Mouse (Mus musculus) cerebellum, adult 18-20 months (tissue): ENCODE measurements at regions not wholly inside any gene's neighbourhood (a gene's known extent, or its start where the extent isn't known, plus 50 kb on each side); places are given as distances from the start of the nearest gene placed in this dataset.
"Not testable (repeated sequence)": the region's sequence is repeated elsewhere in the genome, so short reads cannot be mapped to it uniquely, and the experiment has no call there.

Experiments
- DNase-seq, 2 experiments: peaks; one replicate each; pipeline ENCODE4 v3.0.0; 2021

DNA sequence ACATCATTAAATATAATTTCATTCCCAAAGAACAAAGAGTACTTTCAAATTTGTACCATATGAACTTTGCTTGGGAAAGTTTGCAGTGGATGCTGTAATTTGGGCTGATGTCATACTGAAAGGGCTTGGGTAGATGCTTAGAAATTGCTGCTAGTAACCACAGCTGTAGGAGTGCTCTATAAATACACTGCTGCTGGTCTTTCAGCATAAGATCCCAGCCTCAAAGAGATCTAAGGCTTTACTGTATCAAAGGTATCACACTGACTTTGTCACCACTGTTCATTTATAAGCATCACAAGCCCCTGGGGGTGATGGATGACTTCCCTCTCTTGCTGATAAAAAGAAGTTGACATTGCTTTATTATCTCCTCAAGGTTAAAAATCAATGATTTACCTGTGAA lies 497.2 kb downstream of the Pla2g4a start:
- DNase-seq, result no peak

DNA sequence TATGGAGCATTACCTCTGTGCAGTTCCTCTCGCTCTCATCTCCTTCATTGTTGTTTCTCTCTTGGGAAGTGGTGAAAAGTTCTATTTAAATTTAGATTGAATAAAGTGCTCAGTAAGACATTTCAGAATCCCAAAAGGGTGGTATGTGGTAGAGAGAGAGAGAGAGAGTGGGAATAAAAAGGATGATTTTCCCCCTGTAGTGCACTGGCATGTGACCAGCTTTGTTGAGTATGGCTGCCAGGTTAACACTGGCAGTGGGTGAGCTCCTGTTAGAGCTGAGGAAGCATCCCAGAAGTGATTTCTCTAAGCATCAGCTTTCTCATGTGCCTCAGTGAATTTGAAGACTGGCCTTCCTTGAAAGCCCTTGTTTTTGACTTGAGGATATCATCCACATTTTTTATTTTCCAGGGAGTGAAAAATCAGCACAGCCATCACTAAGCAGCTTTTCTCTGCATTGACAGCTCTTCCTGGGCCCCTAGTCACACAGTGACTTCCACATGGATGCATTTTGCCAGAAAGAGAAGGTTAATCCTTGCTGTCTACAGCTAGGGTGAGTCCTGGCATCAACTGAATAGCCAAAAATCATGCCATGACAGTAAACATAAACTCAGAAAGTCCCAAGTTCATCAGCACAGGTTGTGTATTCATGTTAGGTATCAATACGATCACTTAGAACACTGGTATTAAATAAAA lies 511.1 kb downstream of the Pla2g4a start:
- no peak for DNase-seq

DNA sequence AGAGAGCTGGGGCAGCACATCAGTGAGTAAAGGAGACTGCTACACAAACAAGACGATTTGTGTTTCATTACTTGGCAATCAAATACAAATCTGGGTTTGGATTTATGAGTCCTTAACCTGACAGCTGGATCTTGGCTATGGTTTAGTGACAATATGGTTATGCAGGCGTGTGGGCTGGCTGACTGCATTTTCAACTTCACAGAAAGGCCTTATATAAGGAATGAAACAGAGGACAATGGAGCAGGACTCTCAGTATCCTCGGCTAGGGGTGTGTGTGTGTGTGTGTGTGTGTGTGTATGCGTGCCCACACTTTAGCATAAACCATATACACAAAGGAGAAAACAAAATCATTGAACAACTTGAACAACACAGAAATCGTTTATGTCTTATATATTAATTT lies 512.6 kb downstream of the Pla2g4a start:
- DNase-seq, result no peak

DNA sequence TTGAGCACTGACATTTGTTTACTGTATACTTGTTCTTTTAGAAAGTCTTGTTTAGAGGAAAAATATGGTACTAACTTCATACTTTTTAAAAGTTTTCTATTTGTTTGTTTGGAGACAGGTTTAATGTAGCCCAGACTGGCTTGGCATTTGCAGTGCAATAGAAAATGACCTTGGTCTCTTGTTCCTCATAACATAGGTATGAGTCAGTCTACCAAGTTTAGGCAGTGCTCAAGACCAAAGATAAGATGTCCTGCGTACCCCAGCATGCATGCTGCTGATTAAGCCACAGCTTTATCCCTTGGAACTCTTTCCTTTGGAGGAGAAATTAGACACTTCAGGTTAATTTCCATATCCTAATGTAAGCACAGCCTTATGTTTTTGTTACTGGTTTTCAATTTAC lies 550.1 kb downstream of the Pla2g4a start:
- DNase-seq, result no peak

DNA sequence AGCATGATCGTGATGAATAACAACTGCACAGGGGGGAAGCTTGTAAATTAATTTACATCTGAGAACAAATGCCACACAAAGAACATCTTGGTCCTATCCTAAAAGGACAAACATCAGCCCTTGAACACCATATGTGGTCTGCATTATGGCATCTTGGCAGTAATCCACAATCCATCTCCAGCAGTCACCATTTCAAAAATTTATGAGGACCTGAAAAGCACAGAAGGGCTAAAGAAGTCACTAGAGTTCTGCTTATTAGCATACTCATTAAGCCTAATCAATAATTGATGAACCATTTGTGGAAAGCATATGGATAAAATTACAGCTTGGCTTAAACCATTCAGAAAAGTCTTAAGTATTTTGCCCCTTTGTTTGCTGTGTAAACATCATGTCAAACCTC lies 555.7 kb downstream of the Pla2g4a start:
- DNase-seq, result no peak

DNA sequence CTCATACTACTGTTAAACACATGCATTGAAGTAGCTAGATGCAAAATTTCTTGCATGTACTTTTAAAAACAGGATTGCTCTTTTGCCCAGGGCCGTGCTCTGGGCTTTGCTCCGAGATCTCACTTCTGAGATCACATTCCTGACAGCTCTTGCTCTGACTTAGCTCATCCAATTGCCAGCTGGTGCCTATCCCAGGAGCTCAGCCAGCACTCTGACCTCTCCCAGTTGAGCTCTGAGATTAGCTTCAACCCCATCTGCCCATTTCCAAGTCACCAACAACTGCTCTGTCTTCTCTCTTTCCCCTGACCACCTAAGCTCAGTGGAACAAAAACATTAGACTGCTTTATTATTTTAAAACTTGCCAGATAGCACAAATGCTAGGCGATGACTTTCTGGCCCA lies 572.4 kb downstream of the Pla2g4a start:
- DNase-seq, result peak; percentile 71 to 86

DNA sequence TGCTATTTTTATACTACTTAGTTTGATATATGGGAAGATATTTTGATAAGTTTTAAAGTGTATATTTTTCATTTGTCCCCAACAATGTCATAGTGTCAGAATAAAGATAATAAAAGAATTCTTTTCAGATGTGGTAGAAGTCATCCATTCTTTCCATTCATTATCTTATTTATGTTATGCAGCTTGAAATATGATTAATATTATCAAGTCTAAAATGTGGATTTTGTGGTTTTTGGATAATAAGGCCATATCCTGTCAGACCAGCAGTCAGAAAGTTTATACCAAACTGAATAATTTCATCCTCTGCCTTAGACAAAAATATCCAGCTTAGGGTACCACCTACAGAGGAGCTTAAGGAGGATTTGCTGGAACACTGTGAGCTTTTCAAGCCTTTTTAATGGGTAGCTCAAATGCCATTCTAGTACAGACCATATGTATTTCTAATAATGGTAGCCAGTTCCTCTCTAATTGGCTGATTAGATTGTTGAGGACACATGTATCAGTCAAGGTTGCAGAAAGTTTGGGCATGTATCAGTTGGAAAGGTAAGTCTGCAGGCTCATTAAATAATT lies 609.7 kb downstream of the Pla2g4a start:
- DNase-seq, result no peak

DNA sequence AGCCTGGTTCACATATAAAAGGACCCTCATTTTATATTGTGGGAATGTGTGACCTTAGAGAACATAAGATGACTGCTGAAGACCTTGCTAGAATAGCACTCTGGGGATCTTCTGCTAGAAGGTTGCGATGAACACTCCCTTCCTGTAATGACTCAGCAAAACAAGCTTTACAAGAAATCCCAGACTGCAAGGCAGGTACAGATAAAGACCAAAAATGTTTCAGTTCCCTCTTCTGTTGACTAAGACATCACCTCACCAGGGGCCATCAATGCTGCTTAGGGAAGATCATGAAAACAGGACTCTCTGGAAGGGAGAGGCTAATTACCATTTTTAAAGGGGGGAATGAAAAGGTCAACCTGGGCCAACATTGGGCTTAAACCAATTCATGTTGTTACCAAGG lies 613.7 kb downstream of the Pla2g4a start:
- DNase-seq, result no peak

DNA sequence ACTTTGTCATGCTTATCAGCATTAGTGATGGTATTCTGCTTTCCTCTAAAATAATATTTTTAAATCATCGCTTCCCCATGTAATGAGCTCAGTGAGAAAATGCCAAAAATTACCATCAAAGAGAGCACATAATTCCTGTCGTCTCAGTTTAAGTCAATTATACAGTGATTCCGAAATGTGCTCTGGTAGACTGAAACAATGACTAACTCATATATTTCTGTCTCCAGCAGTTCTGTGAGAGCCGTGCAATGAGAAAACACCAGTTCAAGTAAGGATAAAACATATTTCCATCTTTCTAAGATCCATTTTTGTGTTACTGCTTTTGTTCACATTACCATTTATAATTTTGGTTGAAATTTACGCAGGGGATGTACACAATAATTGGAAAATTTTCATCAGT lies 622.9 kb downstream of the Pla2g4a start:
- no peak for DNase-seq

DNA sequence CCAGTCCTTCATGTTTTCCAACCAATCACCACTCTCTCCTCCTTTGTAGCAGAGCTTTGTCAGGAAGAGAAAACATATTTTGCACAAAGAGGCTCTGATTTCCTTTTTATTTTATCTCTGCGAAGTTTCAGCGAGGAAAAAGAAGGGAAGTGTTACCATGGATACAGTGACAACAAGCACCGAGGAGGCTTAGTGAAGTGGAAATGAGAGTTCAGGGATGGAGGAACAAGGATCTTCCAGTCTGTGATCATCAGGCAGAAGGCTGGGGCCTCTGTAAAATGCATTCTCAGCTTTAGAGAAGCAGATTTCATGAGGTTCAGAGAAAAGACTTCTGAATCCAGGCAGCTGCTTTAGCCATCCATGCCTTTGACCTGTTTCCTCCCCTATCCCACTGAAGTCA lies 628.9 kb downstream of the Pla2g4a start:
- DNase-seq, result no peak

DNA sequence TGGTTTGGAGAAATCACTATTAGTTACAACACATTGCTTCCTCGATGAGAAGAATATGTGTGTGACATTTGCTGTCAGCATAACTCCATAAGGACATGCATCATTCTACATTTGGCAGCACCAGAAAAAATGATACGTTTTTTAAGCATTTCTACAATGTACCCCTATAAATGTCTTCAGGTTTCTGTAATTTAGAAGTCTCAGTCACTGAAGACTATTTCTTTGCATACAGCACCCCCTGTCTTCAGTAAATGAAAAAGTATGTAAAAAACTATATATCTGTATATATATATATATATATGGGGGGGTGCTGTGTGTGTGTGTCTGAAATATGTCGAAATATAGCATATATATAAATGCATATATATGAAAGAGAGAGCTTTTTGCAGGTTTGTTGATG lies 633.9 kb downstream of the Pla2g4a start:
- no peak for DNase-seq

DNA sequence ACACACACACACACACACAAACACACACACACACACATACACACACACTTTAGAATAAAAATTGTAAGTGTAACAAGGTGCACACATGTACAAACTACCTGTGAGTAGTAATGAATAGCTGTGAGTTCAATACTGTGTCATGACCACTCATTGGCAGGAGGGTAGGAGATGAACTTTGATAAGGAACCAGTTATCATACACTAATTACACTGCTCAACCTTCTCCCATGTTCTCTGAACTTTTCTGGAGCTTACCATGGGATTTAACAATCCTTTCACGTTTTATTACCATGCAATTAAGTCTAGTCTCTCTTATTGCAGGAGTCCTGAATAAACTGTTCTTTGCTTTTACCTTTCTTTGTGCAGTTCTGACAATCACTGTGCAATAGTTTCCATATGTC lies 638.0 kb downstream of the Pla2g4a start:
- no peak for DNase-seq

DNA sequence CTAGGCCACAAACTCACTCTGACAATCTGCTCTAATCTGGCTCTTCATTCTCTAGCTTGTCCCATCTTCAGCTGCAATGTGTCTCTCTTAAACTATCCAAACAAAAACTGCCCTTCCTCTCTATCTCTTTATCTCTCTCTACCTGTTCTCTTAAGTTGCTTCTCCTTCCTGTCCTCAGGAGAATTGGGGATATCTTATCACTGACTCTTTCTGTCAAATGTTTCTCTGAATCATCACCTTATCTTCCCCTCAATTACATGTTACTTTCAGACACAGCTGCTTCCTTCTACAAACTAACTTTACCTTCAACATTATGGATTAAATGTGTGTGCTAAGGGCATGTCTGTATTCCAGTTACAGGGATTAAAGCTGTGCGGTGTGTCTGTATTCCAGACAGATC lies 671.4 kb downstream of the Pla2g4a start:
- no peak for DNase-seq

DNA sequence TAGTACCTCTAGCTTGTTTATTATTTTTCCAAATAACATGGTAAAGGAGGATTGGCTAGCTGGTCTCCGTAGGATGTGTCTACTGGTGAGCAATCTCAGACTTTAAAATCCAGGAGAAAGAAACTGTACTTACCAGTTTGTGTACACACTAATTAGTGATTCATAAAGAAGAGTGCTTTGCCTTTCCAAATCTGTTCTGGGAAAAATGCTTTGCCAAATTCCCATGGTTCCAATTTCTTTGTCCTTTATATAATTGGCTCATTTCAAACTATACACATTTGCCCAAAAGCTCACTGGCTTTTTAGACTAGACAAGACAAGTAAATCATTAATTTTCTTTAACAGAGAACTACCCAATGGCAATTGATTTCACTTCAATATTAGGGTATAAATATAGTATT lies 686.2 kb downstream of the Pla2g4a start:
- DNase-seq, result no peak

DNA sequence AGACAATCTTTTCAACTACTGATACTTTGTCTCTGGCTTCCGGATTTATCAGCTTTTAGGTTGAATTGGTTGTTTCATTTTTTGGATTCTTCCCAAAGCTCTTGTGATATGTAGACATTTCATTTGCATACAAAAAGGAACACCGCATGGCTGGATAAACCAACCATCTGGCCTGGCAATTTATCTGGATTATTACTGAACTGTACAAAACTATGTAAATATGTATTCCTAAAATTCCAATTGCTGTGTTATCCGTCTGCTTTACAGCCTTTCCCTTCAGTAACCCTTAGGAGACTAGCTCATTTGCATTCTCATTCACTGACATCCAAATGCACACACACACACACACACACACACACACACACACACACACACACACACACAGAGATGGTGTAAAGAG lies 704.2 kb downstream of the Pla2g4a start:
- peak in 1 of 2 experiments; percentile 6 for DNase-seq

DNA sequence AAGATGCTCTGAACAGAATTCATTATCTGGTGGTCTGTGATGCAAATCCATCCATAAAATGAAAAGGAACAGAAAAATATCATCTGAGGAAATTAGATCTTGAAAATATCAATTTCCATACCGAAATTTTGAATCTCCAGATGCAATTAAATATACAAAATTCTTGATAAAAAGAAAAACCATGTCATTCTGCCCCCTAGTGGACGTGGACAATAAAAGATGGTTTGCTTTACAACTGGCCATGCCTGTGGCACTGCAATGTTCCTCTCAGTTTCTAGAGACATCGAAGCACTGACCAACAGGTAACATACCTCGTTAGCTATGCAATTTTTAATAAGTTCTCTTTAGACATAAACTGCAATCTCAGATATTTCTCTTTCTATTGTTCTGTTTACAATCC lies 706.9 kb downstream of the Pla2g4a start:
- DNase-seq, result peak; percentile 13 to 41

DNA sequence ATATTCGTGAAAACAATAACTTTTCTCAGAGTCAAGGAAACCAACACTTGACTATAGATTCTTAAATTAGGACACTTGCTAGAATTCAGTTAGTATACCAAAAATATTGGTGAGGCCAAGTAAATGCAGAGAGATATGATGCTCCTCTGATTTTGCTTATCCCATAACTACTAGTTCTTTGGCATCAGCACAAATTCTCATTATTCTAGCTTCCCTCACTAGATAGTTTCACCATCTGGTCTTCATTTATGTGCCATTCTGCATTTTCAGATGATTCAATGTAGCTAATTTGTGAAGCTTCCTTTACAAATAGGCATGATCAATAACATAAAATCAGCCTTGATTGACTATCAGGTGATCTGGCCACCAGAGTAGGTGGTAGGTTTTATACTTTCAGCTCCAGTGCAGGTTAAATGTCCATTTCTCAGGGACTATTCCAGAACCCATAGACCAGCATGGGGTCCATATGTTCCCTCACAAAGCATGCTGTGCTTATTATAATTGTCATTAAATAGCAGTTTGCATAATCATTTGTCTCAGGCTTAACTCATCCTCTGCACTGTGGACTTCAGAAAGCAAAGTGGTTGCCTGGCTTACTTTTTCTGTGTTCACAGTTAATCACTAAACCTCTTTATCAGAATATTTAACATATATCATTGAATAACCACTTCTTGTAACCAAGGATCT lies 722.6 kb downstream of the Pla2g4a start:
- peak; percentile 65 to 66 for DNase-seq

DNA sequence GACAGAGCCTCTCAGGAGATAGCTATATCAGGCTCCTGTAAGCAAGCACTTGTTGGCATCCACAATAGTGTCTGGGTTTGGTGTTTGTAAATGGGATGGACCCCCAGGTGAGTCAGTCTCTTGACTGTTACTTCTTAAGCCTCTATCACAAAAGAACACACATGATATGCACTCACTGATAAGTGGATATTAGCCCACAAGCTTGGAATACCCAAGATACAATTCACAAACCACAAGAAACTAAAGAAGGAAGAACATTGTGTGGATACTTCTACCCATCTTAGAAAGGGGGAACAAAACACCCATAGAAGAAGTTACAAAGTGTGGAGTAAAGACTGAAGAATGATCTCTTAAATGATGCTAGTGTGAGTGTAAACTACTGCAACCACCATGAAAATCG lies 733.9 kb downstream of the Pla2g4a start:
- not testable (repeated sequence) for DNase-seq

DNA sequence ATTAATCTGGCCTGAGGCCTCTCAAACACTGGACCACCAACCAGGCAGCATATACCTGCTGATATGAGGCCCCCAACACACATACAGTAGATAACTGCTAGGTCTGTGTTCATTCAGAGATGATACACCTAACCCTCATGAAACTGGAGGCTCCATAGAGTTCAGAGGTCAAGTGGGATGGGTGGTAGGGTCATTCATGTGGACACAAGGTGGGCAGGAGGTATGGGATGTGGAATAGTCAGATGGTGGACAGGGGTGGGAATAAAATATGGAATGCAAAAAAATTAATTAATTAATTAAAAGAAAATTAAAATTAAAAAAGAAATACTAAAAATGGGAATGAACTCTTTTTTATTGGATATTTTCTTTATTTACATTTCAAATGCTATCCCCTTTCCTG lies 734.7 kb downstream of the Pla2g4a start:
- DNase-seq, result no peak

DNA sequence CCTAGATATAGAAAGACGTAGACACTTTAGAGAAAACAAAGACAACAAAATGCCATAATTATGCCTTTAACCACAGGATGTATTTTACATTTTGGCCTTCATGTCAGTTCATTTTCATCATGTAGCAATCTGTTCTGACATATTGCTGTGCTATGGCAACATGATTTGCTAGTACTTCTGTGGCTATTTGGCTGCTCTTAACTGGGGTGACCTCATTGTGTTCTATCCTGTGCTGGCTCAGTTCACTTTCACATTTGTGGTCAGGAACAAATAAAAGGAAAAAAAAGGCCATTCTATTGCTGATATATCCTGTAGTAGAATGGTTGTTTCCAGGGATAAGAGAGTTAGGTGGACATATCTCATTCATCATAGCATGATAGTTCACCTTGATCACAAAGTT lies 758.5 kb downstream of the Pla2g4a start:
- DNase-seq, result peak in 1 of 2 experiments; percentile 8

DNA sequence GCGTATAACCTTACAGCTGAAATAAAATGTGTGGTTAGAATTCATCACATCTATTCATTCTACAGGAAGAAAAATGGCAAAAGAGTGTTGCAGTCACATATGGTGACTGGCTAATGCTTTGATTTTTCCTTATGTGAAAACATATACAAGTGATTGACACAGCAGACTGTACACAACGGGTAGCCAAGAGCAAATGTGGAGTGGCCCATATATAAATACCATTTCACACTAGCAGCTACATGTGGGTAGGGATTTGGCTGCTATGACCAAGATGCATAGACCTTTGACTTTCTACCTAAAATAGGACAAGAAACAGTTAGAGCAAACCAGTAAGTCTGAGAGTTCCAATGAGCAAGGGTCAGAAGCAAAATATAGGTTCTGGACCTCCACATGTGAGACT lies 761.8 kb downstream of the Pla2g4a start:
- DNase-seq, result no peak

DNA sequence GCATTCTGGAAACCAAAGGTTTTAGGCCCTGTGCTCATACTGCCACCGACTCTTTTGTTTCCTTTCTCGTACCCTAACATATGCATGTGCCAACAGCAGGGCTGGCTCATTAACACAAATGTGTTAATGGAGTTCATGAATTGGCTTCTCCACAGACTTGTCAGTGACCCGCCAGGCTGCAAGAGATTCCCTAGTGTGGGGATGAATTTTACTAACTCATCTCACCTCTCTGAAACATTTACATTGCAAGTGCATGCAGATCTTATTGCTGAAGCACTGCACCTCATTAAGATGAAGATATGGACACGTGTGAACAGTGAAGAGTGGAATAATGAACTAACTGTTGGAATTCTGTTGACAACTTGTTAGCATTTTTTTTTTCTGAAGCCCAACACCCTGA lies 762.2 kb downstream of the Pla2g4a start:
- DNase-seq, result no peak
